Mouse (Mus musculus): ENCODE data around the gene Igfbp6. TPM values are rescaled to one million over a fixed set of nuclear protein-coding genes. Genes with fewer than 3 reads are reported as not detected.
"Not testable (repeated sequence)": the region's sequence is repeated elsewhere in the genome, so short reads cannot be mapped to it uniquely, and the experiment has no call there.

The Igfbp6 gene
- polyA plus RNA-seq, 1 experiment from 2014 or later: 0.40 TPM

- no peaks in the 10 kb centered on the region for H3K9me3 ChIP-seq (replicated peaks)
- no peak overlapping the region for H3K4me3 ChIP-seq
- peaks cover 11% of the 10 kb centered on the region for H3K4me1 ChIP-seq
- H3K36me3 ChIP-seq (ENCODE audit: poor library complexity, severe bottlenecking): no peaks in the 10 kb centered on the region
- H3K27me3 ChIP-seq: peaks cover 33% of the 10 kb centered on the region
- no peak overlapping the region for H3K27ac ChIP-seq
- ATAC-seq: no peak
- no peak overlapping the region for H3K4me2 ChIP-seq
- 73% methylated on average over 16 of the region's 16 CpGs for WGBS
- 0 out of 2 replicates have a peak overlapping the region, but pooled peaks have one; percentile 14 for H3K9ac ChIP-seq
These were observed 3.7 kb downstream of the Igfbp6 start for GRCm38 (mm10) chr15:102147674-102148402.

GRCm38 (mm10) chr15:102149561-102149960 is 5.4 kb downstream of the Igfbp6 start:
- no peaks in the 10 kb centered on the region for H3K9me3 ChIP-seq (replicated peaks)
- no peak overlapping the region for H3K4me2 ChIP-seq
- ATAC-seq: no peak
- no peaks in the 10 kb centered on the region for H3K36me3 ChIP-seq (ENCODE audit: poor library complexity, severe bottlenecking)
- peaks cover 17% of the 10 kb centered on the region for H3K27me3 ChIP-seq
- no peak overlapping the region for H3K4me3 ChIP-seq
- whole genome bisulfite sequencing: 65% methylated on average over 4 of the region's 4 CpGs
- peaks cover 7% of the 10 kb centered on the region for H3K4me1 ChIP-seq
- no peak overlapping the region for H3K9ac ChIP-seq
- no peak overlapping the region for H3K27ac ChIP-seq

- H3K27ac ChIP-seq: no peak within 1 kb of the TSS
- H3K27me3 ChIP-seq: peaks cover 7% of the 10 kb centered on the region
- ATAC-seq: no peak
- 59% methylated on average over 20 of the region's 20 CpGs for WGBS
- 0 out of 2 replicates have a peak, but pooled peaks cover 4% of the 10 kb centered on the region for H3K4me1 ChIP-seq
- no peak within 1 kb of the TSS for H3K9ac ChIP-seq
- no peak within 1 kb of the TSS for H3K4me2 ChIP-seq
- no peaks in the 10 kb centered on the region for H3K9me3 ChIP-seq (replicated peaks)
- no peak within 1 kb of the TSS for H3K4me3 ChIP-seq
- no peaks in the 10 kb centered on the region for H3K36me3 ChIP-seq (ENCODE audit: poor library complexity, severe bottlenecking)
These were observed 6.4 kb downstream of the Igfbp6 start, which contains the start of gene Soat2 for GRCm38 (mm10) chr15:102150301-102151135. Soat2 (plus strand) TSS chr15:102150526.

- H3K9me3 ChIP-seq (replicated peaks): no peaks in the 10 kb centered on the region
- no peak overlapping the region for H3K4me3 ChIP-seq
- no peaks in the 10 kb centered on the region for H3K36me3 ChIP-seq (ENCODE audit: poor library complexity, severe bottlenecking)
- 41% methylated on average over 4 of the region's 4 CpGs for WGBS
- no peak overlapping the region for H3K9ac ChIP-seq
- H3K4me2 ChIP-seq: no peak overlapping the region
- H3K27ac ChIP-seq: no peak overlapping the region
- ATAC-seq: no peak
- H3K4me1 ChIP-seq: peaks cover 6% of the 10 kb centered on the region; the same call in 1 of the 2 replicates
- no peaks in the 10 kb centered on the region for H3K27me3 ChIP-seq
These were observed 8.5 kb downstream of the Igfbp6 start for GRCm38 (mm10) chr15:102152646-102153045.

GRCm38 (mm10) chr15:102155006-102155405 is 10.8 kb downstream of the Igfbp6 start:
- not testable (repeated sequence) for H3K4me1 ChIP-seq; H3K27ac ChIP-seq; H3K27me3 ChIP-seq; ATAC-seq; H3K4me3 ChIP-seq; H3K9ac ChIP-seq; H3K4me2 ChIP-seq; H3K9me3 ChIP-seq (replicated peaks); H3K36me3 ChIP-seq (ENCODE audit: poor library complexity, severe bottlenecking)
- WGBS: 93% methylated on average over 6 of the region's 6 CpGs

GRCm38 (mm10) chr15:102156836-102157235 is 12.7 kb downstream of the Igfbp6 start:
- no peak overlapping the region for H3K9ac ChIP-seq
- H3K9me3 ChIP-seq (replicated peaks): no peaks in the 10 kb centered on the region
- no peak overlapping the region for H3K4me3 ChIP-seq
- no peak overlapping the region for H3K4me2 ChIP-seq
- H3K36me3 ChIP-seq (ENCODE audit: poor library complexity, severe bottlenecking): no peaks in the 10 kb centered on the region
- no peak for ATAC-seq
- H3K27me3 ChIP-seq: no peaks in the 10 kb centered on the region
- peaks cover 6% of the 10 kb centered on the region; the same call in 1 of the 2 replicates for H3K4me1 ChIP-seq
- no peak overlapping the region for H3K27ac ChIP-seq
- 31% methylated on average over 20 of the region's 20 CpGs for WGBS

- no peaks in the 10 kb centered on the region for H3K36me3 ChIP-seq (ENCODE audit: poor library complexity, severe bottlenecking)
- no peak overlapping the region for H3K4me3 ChIP-seq
- no peak overlapping the region for H3K27ac ChIP-seq
- no peak overlapping the region for H3K4me2 ChIP-seq
- H3K9ac ChIP-seq: no peak overlapping the region
- ATAC-seq: no peak
- H3K27me3 ChIP-seq: no peaks in the 10 kb centered on the region
- H3K9me3 ChIP-seq (replicated peaks): no peaks in the 10 kb centered on the region
- H3K4me1 ChIP-seq: peaks cover 3% of the 10 kb centered on the region; the same call in 1 of the 2 replicates
- WGBS: 74% methylated on average over 27 of the region's 27 CpGs
These were observed 16.4 kb downstream of the Igfbp6 start for GRCm38 (mm10) chr15:102160415-102161060.

GRCm38 (mm10) chr15:102163900-102164693 is 19.9 kb downstream of the Igfbp6 start:
- ATAC-seq: no peak
- Histone ChIP-seq H3K4me3 (no peak overlapping the region), H3K9ac (no peak overlapping the region), H3K27ac (no peak overlapping the region), H3K4me1 (no peaks in the 10 kb centered on the region), H3K4me2 (no peak overlapping the region), H3K9me3 (replicated peaks) (no peaks in the 10 kb centered on the region), H3K36me3 (ENCODE audit: poor library complexity, severe bottlenecking) (no peaks in the 10 kb centered on the region), H3K27me3 (no peaks in the 10 kb centered on the region)
- 51% methylated on average over 3 of the region's 3 CpGs for WGBS

- ATAC-seq: no peak
- Histone ChIP-seq H3K9me3 (replicated peaks) (no peaks in the 10 kb centered on the region), H3K36me3 (ENCODE audit: poor library complexity, severe bottlenecking) (no peaks in the 10 kb centered on the region), H3K4me1 (no peaks in the 10 kb centered on the region), H3K27ac (no peak overlapping the region), H3K27me3 (no peaks in the 10 kb centered on the region), H3K9ac (no peak overlapping the region), H3K4me2 (no peak overlapping the region), H3K4me3 (no peak overlapping the region)
- WGBS: 65% methylated on average over 6 of the region's 6 CpGs
These were observed 21.4 kb downstream of the Igfbp6 start for GRCm38 (mm10) chr15:102165468-102166100.

GRCm38 (mm10) chr15:102167620-102168021 is 23.5 kb downstream of the Igfbp6 start:
- WGBS: 71% methylated on average over 6 of the region's 6 CpGs
- Histone ChIP-seq H3K27ac (no peak overlapping the region), H3K27me3 (no peaks in the 10 kb centered on the region), H3K9me3 (replicated peaks) (no peaks in the 10 kb centered on the region), H3K36me3 (ENCODE audit: poor library complexity, severe bottlenecking) (no peaks in the 10 kb centered on the region), H3K4me3 (no peak overlapping the region), H3K4me1 (no peaks in the 10 kb centered on the region), H3K9ac (no peak overlapping the region), H3K4me2 (no peak overlapping the region)
- ATAC-seq: no peak

GRCm38 (mm10) chr15:102169064-102169463 is 24.9 kb downstream of the Igfbp6 start:
- Histone ChIP-seq H3K36me3 (ENCODE audit: poor library complexity, severe bottlenecking) (no peaks in the 10 kb centered on the region), H3K4me3 (no peak overlapping the region), H3K4me1 (no peaks in the 10 kb centered on the region), H3K9me3 (replicated peaks) (no peaks in the 10 kb centered on the region), H3K4me2 (no peak overlapping the region), H3K27ac (no peak overlapping the region), H3K27me3 (no peaks in the 10 kb centered on the region), H3K9ac (no peak overlapping the region)
- WGBS: 72% methylated on average over 2 of the region's 2 CpGs
- no peak for ATAC-seq
